Mouse (Mus musculus) ES-E14 (cell line): ENCODE results near the gene C1qtnf6.

Experiments
- HCFC1 ChIP-seq: IDR thresholded peaks from 2 replicates; pipeline ENCODE4 v1.6.1; 2012; ENCODE audit warnings: low read length, inconsistent platforms, borderline replicate concordance; ENCODE audit not compliant: insufficient read depth
- ZC3H11A ChIP-seq: IDR thresholded peaks from 2 replicates; pipeline ENCODE4 v1.6.1; 2012; ENCODE audit warnings: low read depth, mild to moderate bottlenecking, inconsistent platforms, low read length, borderline replicate concordance

- no peak for TF ChIP-seq HCFC1
- no peak for TF ChIP-seq ZC3H11A
These were observed 22.8 kb downstream of the C1qtnf6 start for GRCm38 (mm10) chr15:78508443-78508842.
